Mouse (Mus musculus): ENCODE measurements around the gene Pcp4l1.
"Not testable (repeated sequence)": the region's sequence is repeated elsewhere in the genome, so short reads cannot be mapped to it uniquely, and the experiment has no call there.

The Pcp4l1 gene

DNA sequence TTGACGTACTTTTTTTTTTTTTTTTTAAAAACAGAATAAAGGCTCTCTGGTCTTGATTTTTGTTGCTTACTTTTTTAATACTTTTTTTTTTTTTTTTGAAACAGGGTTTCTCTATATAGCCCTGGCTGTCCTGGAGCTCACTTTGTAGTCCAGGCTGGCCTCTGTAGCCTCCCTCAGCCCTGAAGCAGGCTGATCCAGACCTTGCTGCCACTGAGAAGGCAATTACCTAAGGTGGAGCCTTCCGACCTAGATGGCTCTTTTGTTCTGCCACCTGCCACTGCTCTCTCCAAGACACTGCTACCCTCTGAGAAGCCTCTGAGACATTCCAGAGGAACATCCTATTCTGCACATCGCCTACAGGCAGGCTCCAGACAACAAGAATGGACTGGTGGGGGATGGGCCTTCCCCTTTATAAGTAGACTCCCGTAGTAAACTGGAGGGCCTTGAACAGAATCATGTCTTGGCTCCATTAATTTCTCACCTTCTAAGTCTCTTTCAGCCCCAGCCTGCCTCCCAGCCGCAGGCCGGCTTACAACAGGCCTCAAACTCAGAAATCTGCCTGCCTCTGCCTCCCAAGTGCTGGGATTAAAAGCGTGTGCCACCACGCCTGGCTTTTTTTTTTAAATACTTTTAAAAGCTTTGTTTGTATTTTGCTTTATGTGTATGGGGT lies 58.4 kb downstream of the Pcp4l1 start:
- not testable (repeated sequence) for DNase-seq (ENCODE audit: low read depth, low spot score)

DNA sequence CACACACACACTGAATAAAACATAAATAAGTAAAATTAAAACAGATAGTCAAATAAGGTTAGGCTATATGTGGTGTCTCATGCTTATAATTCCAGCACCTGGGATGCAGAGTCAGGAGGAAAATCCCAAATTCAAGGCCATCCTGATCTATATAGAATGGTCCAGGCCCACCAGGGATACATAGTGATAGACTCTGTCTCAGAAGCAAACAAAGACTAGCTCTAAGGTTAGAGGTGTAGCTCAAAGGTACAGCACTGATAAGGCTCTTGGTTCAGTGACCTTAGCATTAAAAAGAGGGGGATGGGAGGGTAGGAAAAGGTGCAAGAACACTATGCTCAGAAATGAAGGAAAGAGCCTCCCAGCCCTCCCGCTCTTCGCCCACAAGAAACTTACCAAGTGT lies 60.5 kb downstream of the Pcp4l1 start:
- no peak for DNase-seq (ENCODE audit: low read depth, low spot score)

DNA sequence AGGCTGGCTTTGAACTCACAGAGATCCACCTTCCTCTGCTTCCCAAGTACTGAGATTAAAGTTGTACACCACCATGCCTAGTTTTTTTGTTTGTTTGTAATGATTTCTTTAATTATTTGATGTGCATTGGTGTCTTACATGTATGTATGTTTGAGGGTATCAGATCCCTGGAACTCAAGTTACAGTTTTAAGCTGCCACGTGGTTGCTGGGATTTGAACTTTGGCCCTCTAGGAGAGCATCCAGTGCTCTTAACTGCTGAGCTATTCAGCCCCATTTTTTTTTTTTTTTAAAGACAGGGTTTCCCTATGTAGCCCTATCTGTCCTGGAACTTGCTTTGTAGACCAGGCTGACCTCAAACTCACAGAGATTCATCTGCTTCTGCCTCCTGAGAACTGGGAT lies 65.1 kb downstream of the Pcp4l1 start:
- DNase-seq (ENCODE audit: low read depth, low spot score), result no peak

DNA sequence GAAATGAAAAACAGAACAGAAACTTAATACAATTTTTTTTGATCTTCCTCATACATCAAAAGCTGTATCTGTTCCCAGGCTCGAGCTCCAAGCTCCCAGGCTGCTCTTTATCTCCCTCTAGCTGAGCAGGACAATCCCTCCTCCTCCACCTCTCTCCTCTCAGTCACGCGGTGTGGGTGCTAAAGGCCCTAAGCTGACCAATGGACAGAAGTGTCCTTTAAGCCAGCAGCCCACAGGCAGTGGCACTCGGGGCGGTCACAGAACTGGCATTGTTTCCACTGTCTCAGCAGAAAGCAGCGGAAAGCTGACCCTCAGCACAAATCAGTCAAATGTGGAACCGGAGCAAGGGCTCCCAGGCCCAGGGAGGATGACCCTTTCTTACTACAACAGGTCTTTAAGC lies 66.8 kb downstream of the Pcp4l1 start:
- no peak for DNase-seq (ENCODE audit: low read depth, low spot score)

DNA sequence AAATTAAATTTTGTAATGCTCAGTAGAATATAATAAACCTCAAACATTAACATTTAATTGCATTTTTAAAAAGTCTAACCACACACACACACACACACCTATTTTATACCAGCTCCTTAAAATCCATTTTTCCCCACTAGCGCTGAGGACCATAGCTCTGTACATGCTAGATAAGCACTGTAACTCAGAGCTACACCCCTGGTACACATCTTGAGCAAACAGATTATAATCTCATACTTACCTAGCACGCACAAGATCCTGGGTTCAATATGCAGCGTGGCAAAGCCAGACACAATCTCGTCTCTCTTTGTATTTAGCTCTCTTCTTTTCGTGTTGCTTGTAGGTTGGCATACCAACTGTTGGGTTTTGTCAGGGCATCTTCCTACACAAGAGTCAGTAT lies 71.7 kb downstream of the Pcp4l1 start:
- no peak for DNase-seq (ENCODE audit: low read depth, low spot score)

All from brain, embryonic 18.5 days (tissue).